Mouse (Mus musculus) mouse trophoblast stem cell (cell line): ENCODE measurements at regions not wholly inside any gene's neighbourhood (a gene's known extent, or its start where the extent isn't known, plus 50 kb on each side); places are given as distances from the start of the nearest gene placed in this dataset.

Experiments used
- in situ Hi-C, 2 experiments: fragments of 300-500 bp; cut with MseI, MboI; formaldehyde crosslinking; loops; 2 replicates in 1 of 2; 3 replicates in 1 of 2; pipeline ENCODE4 v1.15.1; 2025

DNA sequence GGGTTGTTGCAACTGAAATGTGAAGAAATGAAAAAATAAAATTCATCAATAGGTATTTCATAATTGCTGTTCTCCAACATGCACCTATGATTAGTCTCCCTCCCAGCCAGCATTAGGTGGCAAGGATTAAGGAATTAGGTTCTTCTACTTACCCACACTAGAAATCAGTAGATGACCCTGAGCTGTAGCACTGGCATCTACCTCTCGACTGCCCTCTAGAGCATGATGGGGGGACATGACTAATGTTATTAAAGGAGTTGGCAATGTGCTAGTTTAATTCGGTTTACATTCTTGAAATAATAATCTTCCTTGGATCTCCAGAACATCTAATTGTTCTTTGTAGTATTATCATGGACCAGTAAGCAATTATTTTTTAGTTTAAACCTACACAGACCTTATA is 370.9 kb downstream of the Dcdc2c start:
- in situ Hi-C loops, result no loop called here

GRCm38 (mm10) chr12:28176016-28176415 is 376.2 kb downstream of the Dcdc2c start:
- in situ Hi-C loops, result no loop called here

DNA sequence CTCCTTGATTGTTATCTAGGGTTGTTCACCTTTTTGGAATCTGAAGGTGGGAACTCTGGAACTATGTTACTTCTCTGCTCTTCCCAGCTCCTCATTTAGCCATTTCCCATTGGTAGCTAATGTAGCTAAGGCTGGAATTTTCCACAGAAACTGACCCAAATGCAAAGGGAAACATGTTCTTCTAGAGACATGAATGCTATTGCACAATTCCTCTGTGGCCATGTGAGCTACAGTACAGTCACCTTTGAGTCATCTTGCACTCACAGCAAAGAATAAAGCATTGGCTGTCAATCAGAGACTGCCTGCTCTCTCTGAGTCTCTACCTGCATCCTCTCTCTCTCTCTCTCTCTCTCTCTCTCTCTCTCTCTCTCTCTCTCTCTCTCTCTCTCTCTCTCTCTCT is 378.1 kb downstream of the Dcdc2c start:
- in situ Hi-C loops, result no loop called here

DNA sequence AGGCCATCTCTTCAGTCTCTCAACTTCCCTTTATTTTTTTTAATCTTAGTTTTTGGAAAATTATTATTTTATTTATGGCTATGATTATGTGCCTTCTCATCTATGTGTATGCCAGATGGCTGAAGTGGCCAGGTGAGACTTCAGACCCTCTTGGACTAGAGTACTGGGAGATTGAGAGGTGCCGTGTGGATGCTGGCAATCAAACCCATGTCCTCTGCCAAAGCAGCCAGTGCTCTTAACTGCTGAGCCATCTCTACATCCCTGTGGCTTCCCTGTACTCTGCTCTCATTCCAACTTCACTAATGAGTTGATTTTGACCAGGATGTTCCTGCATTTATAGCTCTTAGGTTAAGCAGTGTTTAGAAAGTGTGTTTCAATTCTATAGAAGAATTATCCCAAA is 393.4 kb downstream of the Dcdc2c start:
- in situ Hi-C loops, result no loop called here

DNA sequence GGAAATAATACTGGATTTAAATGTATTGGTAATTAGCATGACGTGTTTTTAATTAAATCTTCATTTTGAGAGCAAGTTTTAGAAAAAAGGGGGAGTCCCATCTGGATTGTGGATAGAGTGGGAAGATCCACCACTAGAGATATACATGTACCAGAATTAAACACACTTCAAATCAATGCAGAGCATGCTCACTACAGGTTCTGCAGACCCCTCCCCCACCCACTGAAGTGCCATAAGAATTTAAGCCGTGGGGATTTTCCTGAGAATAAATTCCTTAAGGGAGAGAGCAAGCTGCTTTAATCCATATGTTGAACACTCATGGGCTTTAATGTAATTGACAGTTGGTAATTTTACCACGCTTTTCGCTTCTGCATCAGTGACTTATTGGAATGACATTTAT is 401.4 kb downstream of the Dcdc2c start:
- in situ Hi-C loops, result no loop called here

- in situ Hi-C loops, result no loop called here
Observed at GRCm38 (mm10) chr12:28135810-28136592, 416.2 kb downstream of the Dcdc2c start.

GRCm38 (mm10) chr12:28122766-28123165 is 429.4 kb downstream of the Dcdc2c start:
- in situ Hi-C loops, result no loop called here

DNA sequence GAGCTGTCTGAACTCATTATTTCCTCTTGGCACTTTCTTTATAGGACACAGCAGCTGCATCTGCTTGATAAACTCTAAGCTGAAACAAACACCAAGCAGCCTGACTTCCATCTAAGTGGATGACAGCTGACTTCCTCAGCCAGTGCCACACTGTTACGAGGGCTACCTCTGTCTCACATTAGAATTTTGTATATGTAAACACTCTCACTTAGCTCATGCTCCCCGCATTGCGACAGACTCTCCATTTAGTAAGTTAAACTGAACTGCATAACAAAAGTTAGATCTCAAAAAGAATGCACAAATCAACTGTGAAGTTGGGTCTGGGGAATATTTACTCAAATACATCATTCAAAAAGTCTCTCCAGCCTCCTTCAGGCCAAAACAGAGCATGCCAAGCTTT is 432.1 kb downstream of the Dcdc2c start:
- in situ Hi-C loops, result no loop called here

- in situ Hi-C loops, result no loop called here
Observed at GRCm38 (mm10) chr12:28090673-28091072, 461.5 kb downstream of the Dcdc2c start.

DNA sequence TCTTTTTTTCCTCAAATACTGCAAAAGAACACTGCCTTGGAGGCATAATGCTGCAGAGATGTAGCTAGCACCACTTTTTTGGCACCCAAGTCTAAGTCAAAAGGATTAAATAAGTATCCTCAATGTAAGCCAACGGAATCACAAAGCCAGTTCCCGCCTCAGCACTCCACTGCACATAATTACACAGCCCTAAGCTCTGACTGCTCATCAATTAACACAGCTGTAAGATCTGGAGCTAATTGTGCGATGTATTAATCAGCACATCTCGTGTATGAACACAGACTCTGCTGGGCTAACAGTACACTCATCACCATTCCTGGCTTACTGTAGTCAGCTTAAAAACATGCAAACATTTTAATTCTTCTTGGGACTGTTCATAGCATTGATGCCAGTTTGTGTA is 466.7 kb downstream of the Dcdc2c start:
- in situ Hi-C loops, result no loop called here

- in situ Hi-C loops, result no loop called here
Observed at GRCm38 (mm10) chr12:28076606-28077005, 475.6 kb downstream of the Dcdc2c start.

DNA sequence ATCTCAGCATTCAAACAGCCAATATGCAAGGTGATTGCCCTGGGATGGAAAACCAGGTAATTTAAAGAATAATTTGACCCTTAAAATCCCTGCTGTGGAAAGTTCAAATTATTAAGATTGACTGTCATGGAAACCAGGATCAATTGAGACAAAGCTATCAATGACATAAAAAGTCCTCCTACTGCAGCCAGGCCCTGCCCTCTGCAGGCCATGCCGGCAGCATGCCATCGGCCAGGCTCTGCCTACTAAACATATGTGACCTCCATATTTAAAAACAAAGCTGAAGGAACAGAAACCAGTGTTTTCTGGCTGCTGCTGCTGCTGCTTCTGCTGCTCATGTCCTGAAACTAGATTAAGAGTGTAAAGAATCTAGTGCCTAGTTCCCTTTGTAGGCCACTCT is 483.6 kb downstream of the Dcdc2c start:
- in situ Hi-C loops, result no loop called here

DNA sequence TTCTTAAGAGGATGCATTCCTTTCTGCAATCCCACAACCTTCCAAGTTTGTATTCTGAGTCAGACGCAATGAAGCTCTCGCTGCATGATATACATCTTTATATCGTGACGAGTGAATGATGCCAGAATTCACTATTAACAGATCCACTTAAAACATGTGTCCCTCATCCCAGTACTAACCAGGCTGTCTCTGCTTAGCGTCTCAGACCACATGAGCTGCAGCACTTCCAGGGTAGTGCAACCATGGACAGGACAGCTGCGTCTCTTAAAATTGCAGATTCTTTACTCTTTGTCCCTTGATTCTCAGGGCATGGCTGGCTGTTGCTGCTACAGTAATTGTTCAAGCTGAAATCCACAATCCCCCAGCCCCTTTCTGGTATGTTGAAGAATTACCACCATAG is 491.9 kb downstream of the Dcdc2c start:
- in situ Hi-C loops, result no loop called here

DNA sequence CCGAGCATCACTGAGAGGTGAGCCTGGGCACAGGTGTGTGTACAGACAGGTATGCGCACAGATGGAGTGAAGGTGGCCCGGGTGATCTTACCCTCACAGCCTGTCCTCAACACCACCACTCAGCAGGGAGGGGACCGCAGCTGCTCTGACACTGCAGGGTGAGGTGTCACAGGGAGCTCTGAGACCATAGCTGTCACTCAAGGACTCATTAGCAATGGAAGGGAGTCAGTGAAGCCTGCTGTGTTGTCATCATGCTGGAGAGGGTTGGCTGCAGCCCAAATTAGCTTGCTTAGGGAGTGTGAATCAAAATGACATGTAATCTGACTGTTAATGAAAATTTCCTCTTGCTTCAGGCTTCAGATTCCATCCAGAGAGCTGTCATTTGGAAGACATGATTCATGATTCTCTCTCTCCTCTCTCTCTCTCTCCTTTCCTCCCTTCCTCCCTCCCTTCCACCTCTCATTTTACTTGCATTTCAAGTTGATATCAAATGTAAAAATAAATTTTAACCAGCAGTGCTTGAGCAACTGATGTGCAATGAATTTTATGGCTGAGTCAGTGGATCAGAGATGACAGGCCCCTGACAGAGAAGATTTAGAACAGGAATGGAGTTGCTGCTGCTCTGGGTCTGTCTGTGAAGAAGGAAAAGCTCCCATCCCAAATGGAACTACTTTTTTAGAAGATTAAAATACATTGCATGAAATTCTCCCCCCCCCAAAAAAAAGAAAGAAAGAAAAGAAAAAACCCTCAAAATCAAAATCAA is 496.5 kb downstream of the Dcdc2c start:
- in situ Hi-C loops, result no loop called here

DNA sequence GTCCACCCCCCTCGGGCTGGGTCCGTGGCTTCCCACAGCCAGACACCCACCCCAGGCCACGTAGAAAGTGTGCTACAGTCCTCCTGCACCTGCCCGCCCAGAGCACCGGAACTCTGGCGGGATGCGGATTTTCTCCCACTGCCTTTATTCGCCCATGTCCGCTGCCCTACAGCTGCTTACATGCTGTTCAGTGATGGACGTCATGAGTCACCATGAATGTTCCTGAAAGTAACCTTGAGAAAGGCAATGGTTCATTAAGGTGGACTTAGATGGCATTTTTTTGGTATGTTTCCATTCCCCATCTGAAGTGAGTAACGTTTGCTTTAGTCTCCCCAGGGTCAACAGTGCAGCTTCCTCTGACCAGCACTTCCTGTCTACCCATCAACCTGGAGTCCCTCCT is 497.8 kb downstream of the Dcdc2c start:
- in situ Hi-C loops, result no loop called here

GRCm38 (mm10) chr12:28047989-28048388 is 504.2 kb downstream of the Dcdc2c start:
- in situ Hi-C loops, result no loop called here

- in situ Hi-C loops, result no loop called here
Observed at GRCm38 (mm10) chr12:28038161-28038911, 513.9 kb downstream of the Dcdc2c start.

- in situ Hi-C loops, result no loop called here
Observed at GRCm38 (mm10) chr12:27999170-27999569, 553.0 kb downstream of the Dcdc2c start.

- in situ Hi-C loops, result no loop called here
Observed at GRCm38 (mm10) chr12:27992152-27992551, 560.0 kb downstream of the Dcdc2c start.

- in situ Hi-C loops, result no loop called here
Observed at GRCm38 (mm10) chr12:27984261-27984841, 567.8 kb downstream of the Dcdc2c start.

- in situ Hi-C loops, result no loop called here
Observed at GRCm38 (mm10) chr12:27978257-27978931, 573.8 kb downstream of the Dcdc2c start.
